Mouse (Mus musculus) spleen, embryonic (tissue): Measurements from ENCODE around the gene Wdr53.

ENCODE experiments used
- CTCF ChIA-PET: fragments of 350-600 bp; sonication (Branson Sonifier 250); formaldehyde crosslinking; loops from one replicate; lab custom pipeline; 2022; lab: Charles Lee

Gene Wdr53

GRCm38 (mm10) chr16:32277308-32278256 lies 30.6 kb downstream of the Wdr53 start, which contains the start of gene Rnf168:
TSS of gene Rnf168 (plus strand) at chr16:32277459.
- CTCF ChIA-PET, result interaction anchor here (0.6 kb wide), 1 partner anchor 16 kb away, joined by 3 read pairs; no protein-coding TSS in a partner anchor

GRCm38 (mm10) chr16:32278396-32278795 lies 31.4 kb downstream of the Wdr53 start:
- CTCF ChIA-PET, result no interaction called here

GRCm38 (mm10) chr16:32280211-32280610 lies 33.2 kb downstream of the Wdr53 start:
- CTCF ChIA-PET, result no interaction called here

GRCm38 (mm10) chr16:32282608-32283007 lies 35.6 kb downstream of the Wdr53 start:
- CTCF ChIA-PET, result interaction anchor here (0.6 kb wide), 1 partner anchor 298 kb away, joined by 6 read pairs; no protein-coding TSS in a partner anchor

- CTCF ChIA-PET, result no interaction called here
These were observed 44.8 kb downstream of the Wdr53 start for GRCm38 (mm10) chr16:32291821-32292220.

- CTCF ChIA-PET, result interaction anchor here (0.7 kb wide), 1 partner anchor 884 kb away, joined by 4 read pairs; no protein-coding TSS in a partner anchor
These were observed 52.6 kb downstream of the Wdr53 start for GRCm38 (mm10) chr16:32299617-32300016.

GRCm38 (mm10) chr16:32303046-32303445 lies 56.0 kb downstream of the Wdr53 start:
- CTCF ChIA-PET, result interaction anchor here (0.7 kb wide), 1 partner anchor 53 kb away, joined by 3 read pairs; no protein-coding TSS in a partner anchor

- CTCF ChIA-PET, result interaction anchor here (0.7 kb wide), 1 partner anchor 52 kb away, joined by 3 read pairs; no protein-coding TSS in a partner anchor
These were observed 56.9 kb downstream of the Wdr53 start for GRCm38 (mm10) chr16:32303886-32304285.
